Mouse (Mus musculus): ENCODE measurements around the gene Mup17.
"Not testable (repeated sequence)": the region's sequence is repeated elsewhere in the genome, so short reads cannot be mapped to it uniquely, and the experiment has no call there.

DNA sequence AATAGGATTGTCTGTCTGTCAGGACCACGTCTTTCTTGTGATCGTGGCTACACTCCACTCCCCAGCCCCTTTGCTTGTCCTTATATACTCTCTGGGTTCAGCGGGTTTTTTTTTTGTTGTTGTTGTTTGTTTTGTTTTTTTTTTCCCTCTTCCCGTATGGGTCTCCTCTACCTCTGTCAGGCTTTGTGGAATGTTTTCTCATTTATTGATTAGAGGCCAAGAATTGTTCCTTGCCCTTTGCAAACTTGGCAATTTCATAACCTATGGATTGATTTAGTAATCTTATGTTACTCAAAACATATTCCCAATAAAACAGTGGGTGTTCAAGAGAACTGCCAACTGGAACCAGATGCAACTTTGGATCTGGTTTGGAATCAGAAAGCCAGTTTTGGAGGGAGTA is at the start of gene Mup17:
- TF ChIP-seq POLR2A, CTCF (IDR thresholded peaks at IDR 0.05; ENCODE audit: extremely low read depth, insufficient read depth, low read length): not testable (repeated sequence)
